Comparison of ENCODE assay signal across 8 mouse cellular contexts in genomic region chr7:75427322-75427721, GRCm38 (mm10). TPM values are rescaled to one million over a fixed set of nuclear protein-coding genes. Genes with fewer than 3 reads are reported as not detected.
DNase-seq lines count a peak whose midpoint lies in the region; ATAC-seq and TF ChIP-seq lines count a peak whose summit lies in the region.

No protein-coding gene starts in this region.

- H3K79me2 ChIP-seq in liver, adult 2 months (ENCODE audit: control insufficient read depth, insufficient read depth, low read length), result no peaks in the 10 kb centered on the region

- ATAC-seq in liver, embryonic 12.5 days, result no peak
- no peak for ATAC-seq in monocyte, adult 5-6 weeks (replicated peaks; ENCODE audit: insufficient number of reproducible peaks, low FRiP score, low TSS enrichment, poor library complexity, severe bottlenecking)

- no peak overlapping the region for H3K27ac ChIP-seq in liver, adult 2 months (replicated peaks; ENCODE audit: insufficient read depth, low read depth, low read length)
- H3K27ac ChIP-seq in liver, embryonic 12.5 days, result no peak overlapping the region

- no peaks in the 10 kb centered on the region for H3K9me3 ChIP-seq in liver, embryonic 12.5 days (replicated peaks)

- 61% methylated on average over 4 of the region's 4 CpGs for WGBS in liver, adult 2 months
- 63% methylated on average over 4 of the region's 4 CpGs for WGBS in liver, embryonic 12.5 days (ENCODE audit: insufficient replicate concordance)
- 1% methylated on average over 4 of the region's 4 CpGs for whole genome bisulfite sequencing in large intestine, adult 2 months

- no peak overlapping the region for H3K4me2 ChIP-seq in liver, embryonic 12.5 days

- no peaks in the 10 kb centered on the region for H3K36me3 ChIP-seq in liver, adult 2 months (ENCODE audit: control insufficient read depth, insufficient read depth, low read length)
- H3K36me3 ChIP-seq in liver, embryonic 12.5 days, result no peaks in the 10 kb centered on the region

- H3K4me1 ChIP-seq in liver, adult 2 months (ENCODE audit: control insufficient read depth, insufficient read depth, low read length), result no peaks in the 10 kb centered on the region
- H3K4me1 ChIP-seq in liver, embryonic 12.5 days, result no peaks in the 10 kb centered on the region

- intact Hi-C loops in gastrocnemius, postnatal 36 days (cut with DNase I), result no loop called here

- H3K27me3 ChIP-seq in liver, adult 2 months (ENCODE audit: control insufficient read depth, insufficient read depth, low read length), result no peaks in the 10 kb centered on the region
- H3K27me3 ChIP-seq in liver, embryonic 12.5 days (replicated peaks), result no peaks in the 10 kb centered on the region

- TF ChIP-seq POLR2A in liver, adult 2 months (IDR thresholded peaks at IDR 0.05; ENCODE audit: extremely low read depth, insufficient read depth, low read length), result no peak

- H3K4me3 ChIP-seq in liver, adult 2 months (ENCODE audit: insufficient read depth, low read depth, low read length), result no peak overlapping the region
- H3K4me3 ChIP-seq in liver, embryonic 12.5 days, result no peak overlapping the region

- no peak overlapping the region for H3K9ac ChIP-seq in liver, adult 2 months (ENCODE audit: low read depth, low read length)
- no peak overlapping the region for H3K9ac ChIP-seq in liver, embryonic 12.5 days

- peak; percentile 57 for DNase-seq in liver, adult 2 months (ENCODE audit: extremely low read depth, low read depth, low spot score)
- DNase-seq in gastrocnemius, postnatal 36 days, result peak; percentile 63 to 77
- peak; percentile 88 for DNase-seq in large intestine, adult 2 months (ENCODE audit: low read depth, low spot score)
- DNase-seq in urinary bladder, postnatal 4 days (ENCODE audit: low spot score in 2 of 2), result peak; percentile 69
- no peak for DNase-seq in B cell, adult 2 months
- no peak for DNase-seq in thymus, postnatal 10 days (ENCODE audit: low spot score in 2 of 2)

- no peak for TF ChIP-seq CTCF in liver, adult 2 months (IDR thresholded peaks at IDR 0.05; ENCODE audit: low read depth, low read length)

RNA-seq across cellular contexts. Expression of gene Akap13, which starts 28.0 kb away (rescaled TPM):
- total RNA-seq in liver, adult 2 months (2014; rRNA removed), result 76.2 and 92.1 TPM in 2 replicates
- 7.4 and 8.5 TPM in 2 replicates for polyA plus RNA-seq in liver, adult 2 months (2012; rRNA removed)
- 35.2 and 37.9 TPM in 2 replicates for polyA plus RNA-seq in liver, embryonic 12.5 days (2016; fragmentation: Nextera tagmentation; extraction: Ambion mirVana)
- 10 to 100 TPM; 47.3 to 70.7 TPM for total RNA-seq in gastrocnemius, postnatal 36 days (2021)
- 14.0 and 16.8 TPM in 2 replicates for polyA plus RNA-seq in large intestine, adult 2 months (2012; rRNA removed)
- total RNA-seq in monocyte, adult 5-6 weeks (2017), result 463 to 618 TPM (median 580 TPM) in 3 replicates

Comparison
In these comparisons a context has a peak if more than half of its experiments do, and no peak if none do; other contexts are left out.
1. DNase-seq: peak in liver, adult 2 months (single experiment), gastrocnemius, postnatal 36 days (2 of 2), large intestine, adult 2 months (single experiment) and urinary bladder, postnatal 4 days (2 of 2); none in B cell, adult 2 months (0 of 2) and thymus, postnatal 10 days (0 of 2).